Mouse (Mus musculus): ENCODE measurements around the gene Prkce. TPM values are rescaled to one million over a fixed set of nuclear protein-coding genes. Genes with fewer than 3 reads are reported as not detected.
A peak's percentile ranks its signal among the peaks of the same experiment; 100 is the strongest.

Gene Prkce
- polyA plus RNA-seq, 1 experiment = 3.3 TPM

DNA sequence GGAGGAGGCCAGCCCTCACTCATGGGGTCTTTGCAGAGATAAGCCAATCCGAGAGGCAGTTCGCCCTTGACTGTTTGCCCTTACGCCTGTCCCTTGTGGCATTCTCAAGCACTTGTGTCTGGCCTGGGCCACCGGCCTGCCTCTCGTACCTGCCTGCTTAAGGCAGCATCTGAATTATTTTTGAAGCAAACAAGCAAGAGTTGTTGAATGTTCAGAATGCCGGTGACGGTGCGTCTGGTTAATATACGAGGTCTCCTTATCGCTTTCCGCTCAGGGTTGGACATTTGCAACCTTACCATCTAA is 365.9 kb downstream of the Prkce start:
- WGBS = 82% methylated on average over 11 of the region's 11 CpGs
- H3K27ac ChIP-seq (ENCODE audit: insufficient read depth, low read depth, low read length) = no peak overlapping the region
- TF ChIP-seq CTCF (IDR thresholded peaks at IDR 0.05; ENCODE audit: extremely low read depth, insufficient read length, insufficient replicate concordance, low read depth, low read length) = no peak
- TF ChIP-seq POLR2A (IDR thresholded peaks at IDR 0.05; ENCODE audit: low read depth, low read length) = no peak

GRCm38 (mm10) chr17:86535096-86535495 is 367.5 kb downstream of the Prkce start:
- no peaks in the 10 kb centered on the region for H3K27me3 ChIP-seq (ENCODE audit: control insufficient read depth, insufficient read depth, low read length)
- H3K4me1 ChIP-seq (ENCODE audit: control insufficient read depth, insufficient read depth, insufficient read length, low read length) = peaks cover 5% of the 10 kb centered on the region; the same call in 1 of the 2 replicates
- WGBS = 73% methylated on average over 10 of the region's 10 CpGs
- H3K36me3 ChIP-seq (ENCODE audit: control insufficient read depth, insufficient read depth, low read length) = no peaks in the 10 kb centered on the region
- no peak overlapping the region for H3K4me3 ChIP-seq (ENCODE audit: low read depth, low read length)
- TF ChIP-seq CTCF (IDR thresholded peaks at IDR 0.05; ENCODE audit: extremely low read depth, insufficient read length, insufficient replicate concordance, low read depth, low read length) = no peak
- TF ChIP-seq POLR2A (IDR thresholded peaks at IDR 0.05; ENCODE audit: low read depth, low read length) = no peak
- H3K27ac ChIP-seq (ENCODE audit: insufficient read depth, low read depth, low read length) = no peak overlapping the region

More for the DNA sequence above, 365.9 kb downstream of the Prkce start:
- H3K4me3 ChIP-seq (ENCODE audit: low read depth, low read length) = no peak overlapping the region
- H3K27me3 ChIP-seq (ENCODE audit: control insufficient read depth, insufficient read depth, low read length) = no peaks in the 10 kb centered on the region
- H3K36me3 ChIP-seq (ENCODE audit: control insufficient read depth, insufficient read depth, low read length) = no peaks in the 10 kb centered on the region
- peaks cover 8% of the 10 kb centered on the region for H3K4me1 ChIP-seq (ENCODE audit: control insufficient read depth, insufficient read depth, insufficient read length, low read length)

GRCm38 (mm10) chr17:86535827-86536656 is 368.5 kb downstream of the Prkce start:
- Histone ChIP-seq H3K27ac (ENCODE audit: insufficient read depth, low read depth, low read length) (peak overlapping the region; percentile 61), H3K27me3 (ENCODE audit: control insufficient read depth, insufficient read depth, low read length) (no peaks in the 10 kb centered on the region), H3K36me3 (ENCODE audit: control insufficient read depth, insufficient read depth, low read length) (no peaks in the 10 kb centered on the region), H3K4me3 (ENCODE audit: low read depth, low read length) (peak overlapping the region; percentile 36; the same call in 1 of the 2 replicates), H3K4me1 (ENCODE audit: control insufficient read depth, insufficient read depth, insufficient read length, low read length) (peaks cover 2% of the 10 kb centered on the region; the same call in 1 of the 2 replicates)
- whole genome bisulfite sequencing = 10% methylated on average over 22 of the region's 22 CpGs
- no peak for TF ChIP-seq POLR2A (IDR thresholded peaks at IDR 0.05; ENCODE audit: low read depth, low read length)
- no peak for TF ChIP-seq CTCF (IDR thresholded peaks at IDR 0.05; ENCODE audit: extremely low read depth, insufficient read length, insufficient replicate concordance, low read depth, low read length)

DNA sequence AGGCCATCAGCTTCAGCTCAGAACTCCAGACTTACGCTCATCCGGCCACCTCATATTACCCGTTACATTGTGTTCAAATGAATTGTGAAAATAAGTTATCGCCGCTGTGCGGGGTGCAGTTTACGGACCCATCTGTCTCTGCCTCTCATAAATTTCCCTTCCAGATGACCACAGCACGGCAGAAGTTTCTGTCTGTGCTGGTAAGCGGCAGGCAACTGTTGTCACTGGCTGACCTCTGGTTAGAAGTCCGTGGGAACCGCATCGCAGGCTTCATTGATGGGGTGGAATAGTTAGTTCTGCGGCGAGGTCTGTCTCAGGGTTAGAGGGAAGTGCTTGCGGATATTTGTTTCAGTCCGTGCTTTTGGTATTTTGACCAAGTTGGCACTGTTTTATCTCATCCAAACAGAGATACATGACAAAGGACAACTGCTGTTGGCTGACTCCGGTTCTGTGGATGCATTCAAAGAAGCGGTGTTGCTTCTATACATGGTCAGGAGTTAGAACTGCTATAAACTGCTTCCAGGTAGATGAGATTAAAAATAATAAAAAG is 372.4 kb downstream of the Prkce start:
- Histone ChIP-seq H3K4me3 (ENCODE audit: low read depth, low read length) (no peak overlapping the region), H3K4me1 (ENCODE audit: control insufficient read depth, insufficient read depth, insufficient read length, low read length) (no peaks in the 10 kb centered on the region), H3K27me3 (ENCODE audit: control insufficient read depth, insufficient read depth, low read length) (no peaks in the 10 kb centered on the region), H3K27ac (ENCODE audit: insufficient read depth, low read depth, low read length) (no peak overlapping the region), H3K36me3 (ENCODE audit: control insufficient read depth, insufficient read depth, low read length) (no peaks in the 10 kb centered on the region)
- WGBS = 85% methylated on average over 18 of the region's 18 CpGs
- TF ChIP-seq POLR2A (IDR thresholded peaks at IDR 0.05; ENCODE audit: low read depth, low read length) (no peak), CTCF (IDR thresholded peaks at IDR 0.05; ENCODE audit: extremely low read depth, insufficient read length, insufficient replicate concordance, low read depth, low read length) (no peak)

GRCm38 (mm10) chr17:86546529-86546928 is 378.9 kb downstream of the Prkce start:
- Histone ChIP-seq H3K27me3 (ENCODE audit: control insufficient read depth, insufficient read depth, low read length) (no peaks in the 10 kb centered on the region), H3K4me1 (ENCODE audit: control insufficient read depth, insufficient read depth, insufficient read length, low read length) (no peaks in the 10 kb centered on the region), H3K36me3 (ENCODE audit: control insufficient read depth, insufficient read depth, low read length) (no peaks in the 10 kb centered on the region), H3K27ac (ENCODE audit: insufficient read depth, low read depth, low read length) (no peak overlapping the region), H3K4me3 (ENCODE audit: low read depth, low read length) (no peak overlapping the region)
- WGBS = 82% methylated on average over 7 of the region's 7 CpGs
- TF ChIP-seq POLR2A (IDR thresholded peaks at IDR 0.05; ENCODE audit: low read depth, low read length) (no peak), CTCF (IDR thresholded peaks at IDR 0.05; ENCODE audit: extremely low read depth, insufficient read length, insufficient replicate concordance, low read depth, low read length) (no peak)

DNA sequence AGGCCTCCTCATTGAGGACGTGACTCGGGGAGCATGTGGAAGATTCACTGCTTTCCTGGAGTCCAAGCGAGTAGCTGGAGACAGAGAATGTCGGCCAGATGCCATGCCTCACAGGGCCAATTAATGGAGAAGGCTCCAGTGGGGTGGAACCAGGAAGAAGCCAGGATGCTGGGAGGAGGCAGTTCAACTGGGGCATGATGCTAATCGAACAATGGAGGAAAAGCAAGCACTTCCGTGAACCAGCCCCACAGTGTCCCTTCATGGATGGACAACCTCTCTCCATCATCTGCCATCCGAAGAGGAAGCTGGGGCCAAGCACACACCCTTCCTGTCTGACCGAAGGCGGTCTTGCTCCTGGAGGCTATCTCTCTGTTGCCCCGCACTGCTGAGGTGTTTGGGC is 381.5 kb downstream of the Prkce start:
- 88% methylated on average over 10 of the region's 10 CpGs for WGBS
- Histone ChIP-seq H3K4me1 (ENCODE audit: control insufficient read depth, insufficient read depth, insufficient read length, low read length) (peaks cover 2% of the 10 kb centered on the region; the same call in 1 of the 2 replicates), H3K27ac (ENCODE audit: insufficient read depth, low read depth, low read length) (no peak overlapping the region), H3K4me3 (ENCODE audit: low read depth, low read length) (no peak overlapping the region), H3K27me3 (ENCODE audit: control insufficient read depth, insufficient read depth, low read length) (no peaks in the 10 kb centered on the region), H3K36me3 (ENCODE audit: control insufficient read depth, insufficient read depth, low read length) (no peaks in the 10 kb centered on the region)
- no peak for TF ChIP-seq POLR2A (IDR thresholded peaks at IDR 0.05; ENCODE audit: low read depth, low read length)
- no peak for TF ChIP-seq CTCF (IDR thresholded peaks at IDR 0.05; ENCODE audit: extremely low read depth, insufficient read length, insufficient replicate concordance, low read depth, low read length)

DNA sequence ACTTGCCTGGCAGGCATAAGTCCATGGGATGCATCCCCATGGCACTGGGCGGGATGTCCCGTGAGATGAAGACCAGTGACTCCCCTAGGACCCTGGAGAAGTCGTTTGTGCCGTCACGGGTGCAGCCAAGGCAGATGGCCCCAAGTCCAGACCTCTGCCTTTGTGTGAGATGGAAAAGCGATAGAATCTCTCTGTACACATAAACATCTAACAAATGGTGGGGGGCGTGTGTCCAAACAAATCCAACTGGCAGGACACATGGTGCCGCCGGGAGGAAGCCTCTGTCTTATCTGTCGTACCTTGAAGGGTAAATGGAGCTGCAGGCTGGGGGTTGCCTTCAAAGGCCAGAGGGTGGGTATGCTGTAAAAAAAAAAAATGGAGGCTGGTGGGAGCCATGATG is 384.0 kb downstream of the Prkce start:
- no peak overlapping the region for H3K4me3 ChIP-seq (ENCODE audit: low read depth, low read length)
- H3K27me3 ChIP-seq (ENCODE audit: control insufficient read depth, insufficient read depth, low read length) = no peaks in the 10 kb centered on the region
- H3K4me1 ChIP-seq (ENCODE audit: control insufficient read depth, insufficient read depth, insufficient read length, low read length) = peaks cover 2% of the 10 kb centered on the region; the same call in 1 of the 2 replicates
- 80% methylated on average over 10 of the region's 10 CpGs for WGBS
- no peak for TF ChIP-seq CTCF (IDR thresholded peaks at IDR 0.05; ENCODE audit: extremely low read depth, insufficient read length, insufficient replicate concordance, low read depth, low read length)
- TF ChIP-seq POLR2A (IDR thresholded peaks at IDR 0.05; ENCODE audit: low read depth, low read length) = no peak
- no peaks in the 10 kb centered on the region for H3K36me3 ChIP-seq (ENCODE audit: control insufficient read depth, insufficient read depth, low read length)
- H3K27ac ChIP-seq (ENCODE audit: insufficient read depth, low read depth, low read length) = no peak overlapping the region

Data from small intestine, adult 2 months (tissue).